Mouse (Mus musculus) fibroblast of lung, adult 2 months (primary cell): ENCODE measurements around the gene Upk3bl.
"Not testable (repeated sequence)": the region's sequence is repeated elsewhere in the genome, so short reads cannot be mapped to it uniquely, and the experiment has no call there.

Experiments
- DNase-seq: peaks from one replicate; pipeline ENCODE4 v3.0.0-alpha.2; 2011; ENCODE audit warnings: low read depth

Upk3bl gene

DNA sequence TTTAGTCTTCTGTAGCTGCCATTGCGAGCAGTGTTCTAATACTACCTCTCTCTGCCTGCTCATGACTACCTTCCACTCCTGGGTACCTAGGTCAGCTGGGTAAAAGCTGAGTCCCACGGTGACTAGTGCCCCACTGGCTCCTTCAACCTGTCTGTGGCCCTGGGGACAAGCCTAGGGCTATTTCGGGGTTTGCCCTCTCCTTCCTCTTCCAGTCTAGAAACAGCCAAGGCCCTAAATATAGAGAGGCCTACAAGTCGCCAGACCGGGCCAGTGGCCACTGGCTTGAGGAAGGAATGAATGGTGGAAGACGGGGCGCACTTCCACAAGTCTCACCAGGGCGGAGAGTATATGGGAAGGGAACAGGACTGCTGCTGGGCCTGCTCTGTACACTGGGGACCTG, 32.0 kb downstream of the Upk3bl start:
- DNase-seq, result no peak

DNA sequence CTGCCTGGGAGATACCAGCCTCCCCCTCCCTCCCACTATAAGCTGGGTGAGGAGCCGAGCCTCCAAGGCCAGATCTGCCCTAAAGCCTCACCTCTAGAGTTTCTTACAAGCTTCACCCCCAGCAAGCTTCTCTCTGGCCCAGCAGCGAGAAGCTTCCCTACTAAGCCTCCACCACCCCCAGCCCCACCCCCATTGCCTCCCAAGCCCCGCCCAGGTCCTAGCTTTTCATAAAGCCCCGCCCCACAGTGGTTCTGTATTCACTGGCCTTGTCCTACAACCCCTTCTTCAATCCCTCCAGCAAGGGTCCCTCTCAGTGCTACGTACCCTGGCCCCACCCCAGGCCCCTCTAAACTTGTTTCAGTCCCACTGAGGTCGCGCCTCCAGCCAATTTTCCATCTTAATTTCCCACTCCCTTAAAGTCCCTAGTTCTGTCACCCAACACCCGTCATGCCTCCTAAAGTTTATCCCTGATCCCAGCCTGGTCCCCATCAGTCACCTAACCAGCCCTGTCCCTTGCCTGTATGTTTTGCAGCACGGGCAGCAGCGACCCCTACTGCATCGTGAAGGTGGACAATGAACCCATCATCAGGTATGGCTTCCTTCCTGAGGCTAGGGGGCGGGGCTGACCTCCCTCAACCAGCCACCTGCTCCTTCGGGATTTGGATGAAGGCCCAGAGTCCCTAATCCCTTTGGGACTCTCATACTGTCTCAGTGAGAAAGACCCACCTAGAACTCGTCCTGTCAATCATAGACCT, 34.7 kb downstream of the Upk3bl start:
- no peak for DNase-seq

DNA sequence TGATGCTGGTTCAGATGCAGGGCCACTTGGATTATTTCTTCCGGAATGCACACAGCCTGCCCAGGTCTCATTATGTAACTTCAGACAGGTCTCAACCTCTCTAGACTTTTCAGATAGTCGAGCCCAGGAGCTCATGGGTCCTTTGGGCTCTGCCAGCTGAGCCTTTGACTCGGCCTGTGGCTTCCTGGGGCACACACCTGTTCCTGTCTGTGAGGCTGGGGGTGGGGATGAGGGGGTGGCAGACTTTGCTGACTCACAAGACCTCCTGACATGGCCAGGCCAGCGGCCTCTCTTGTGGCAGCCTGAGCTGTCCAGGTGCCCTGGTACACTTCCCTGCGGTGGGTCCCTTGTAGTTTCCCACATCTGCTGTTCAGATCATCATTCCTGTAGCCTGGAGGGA, 37.6 kb downstream of the Upk3bl start:
- no peak for DNase-seq

DNA sequence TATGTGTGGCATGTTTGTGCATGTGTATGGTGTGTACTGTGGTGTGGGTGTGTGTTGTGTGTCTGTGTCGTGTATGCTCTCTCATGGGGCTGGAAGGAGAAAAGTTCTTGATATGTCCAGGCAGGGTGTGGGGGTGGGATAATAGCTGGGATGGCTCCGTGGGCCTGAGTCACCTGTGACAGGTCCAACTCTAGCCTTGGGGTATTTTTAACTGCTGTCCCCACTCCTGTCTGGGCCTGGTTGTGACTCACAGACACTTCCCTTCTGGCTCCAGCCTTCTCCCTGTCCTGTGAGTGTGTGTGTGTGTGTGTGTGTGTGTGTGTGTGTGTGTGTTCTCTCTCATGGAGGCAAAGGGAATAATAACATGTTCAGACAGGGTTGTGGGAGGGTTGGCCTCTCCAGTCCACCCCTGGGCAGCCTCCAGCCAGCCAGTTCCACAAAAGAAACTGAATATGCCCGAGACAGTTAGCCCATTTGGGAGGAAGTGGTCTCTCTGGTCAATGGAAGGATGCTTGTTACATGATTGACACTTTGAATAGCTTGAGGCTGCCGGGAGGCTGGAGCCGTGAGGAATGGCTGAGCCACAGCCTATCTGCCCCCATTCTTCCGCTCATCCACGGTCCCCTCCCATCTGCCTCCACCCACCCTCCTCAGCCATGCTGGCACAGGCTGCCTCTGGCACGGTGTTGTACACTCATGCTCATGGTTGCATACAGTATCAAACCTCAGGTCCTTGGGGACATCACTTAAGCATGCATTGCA, 40.1 kb downstream of the Upk3bl start:
- DNase-seq, result peak; percentile 56

DNA sequence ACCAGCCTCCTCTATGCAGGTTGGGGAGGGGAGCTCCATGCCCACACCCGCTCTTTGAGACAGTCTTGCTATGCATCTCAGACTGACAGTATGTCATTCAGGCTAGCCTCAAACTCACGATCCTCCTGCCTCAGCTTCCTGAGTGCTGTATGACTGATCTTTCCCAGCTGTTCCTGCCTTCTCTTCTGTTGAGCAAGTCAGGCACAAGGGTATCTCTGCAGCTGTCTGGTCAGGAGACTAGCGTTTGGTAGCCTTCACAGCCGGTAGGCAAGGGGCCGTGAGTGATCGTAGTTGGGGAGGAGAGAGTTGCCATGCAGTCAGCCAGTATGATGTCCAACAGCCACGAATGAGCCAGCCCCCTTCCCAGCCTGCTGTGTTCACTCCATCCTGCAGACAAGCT, 40.8 kb downstream of the Upk3bl start:
- DNase-seq, result no peak

DNA sequence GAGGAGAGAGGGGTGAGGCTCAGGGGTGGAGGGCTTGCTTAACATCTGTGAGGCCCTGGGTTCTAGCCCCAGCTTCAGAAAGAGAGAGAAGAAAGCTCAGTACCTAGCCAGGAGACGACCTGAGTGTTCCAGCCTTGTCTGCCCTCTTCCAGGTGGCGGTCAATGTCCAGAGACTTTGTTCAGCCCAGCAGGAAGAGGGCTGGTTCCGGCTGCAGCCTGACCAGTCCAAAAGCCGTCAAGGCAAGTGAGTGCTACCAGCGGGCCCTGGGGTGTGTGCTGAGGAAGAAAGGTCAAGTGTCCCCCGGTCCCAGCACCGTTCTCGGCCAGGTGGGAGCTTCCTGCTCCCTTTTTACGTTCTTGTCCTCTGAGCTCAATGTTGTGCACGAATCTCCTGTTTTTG, 44.2 kb downstream of the Upk3bl start:
- no peak for DNase-seq

DNA sequence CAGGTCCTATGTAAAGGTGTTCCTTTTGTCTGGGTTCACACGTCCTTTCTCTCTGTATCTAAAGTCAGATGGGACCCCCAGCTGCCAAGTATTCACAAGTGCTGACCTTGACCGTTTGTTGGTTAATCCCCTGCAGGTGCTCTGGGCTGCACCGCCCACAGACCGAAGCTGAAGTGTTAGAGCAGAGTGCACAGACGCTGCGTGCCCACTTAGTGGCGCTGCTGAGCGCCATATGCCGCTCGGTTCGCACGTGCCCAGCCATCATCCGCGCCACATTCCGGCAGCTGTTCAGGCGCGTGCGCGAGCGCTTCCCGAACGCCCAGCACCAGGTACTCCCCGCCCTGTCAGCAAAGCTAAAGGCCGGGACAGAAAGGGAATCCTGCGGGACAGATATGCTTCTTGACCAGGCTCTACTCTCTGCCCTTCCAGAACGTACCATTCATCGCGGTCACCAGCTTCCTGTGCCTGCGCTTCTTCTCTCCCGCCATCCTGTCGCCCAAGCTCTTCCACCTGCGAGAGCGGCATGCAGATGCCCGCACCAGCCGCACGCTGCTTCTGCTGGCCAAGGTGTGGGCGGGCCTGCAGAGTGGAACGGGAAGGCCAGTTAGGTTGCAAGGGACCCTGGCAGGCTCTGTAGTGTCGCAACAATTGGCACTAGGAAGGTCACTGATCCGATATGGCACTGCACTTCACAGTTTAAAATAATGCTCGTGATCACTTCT, 48.0 kb downstream of the Upk3bl start:
- DNase-seq, result no peak

DNA sequence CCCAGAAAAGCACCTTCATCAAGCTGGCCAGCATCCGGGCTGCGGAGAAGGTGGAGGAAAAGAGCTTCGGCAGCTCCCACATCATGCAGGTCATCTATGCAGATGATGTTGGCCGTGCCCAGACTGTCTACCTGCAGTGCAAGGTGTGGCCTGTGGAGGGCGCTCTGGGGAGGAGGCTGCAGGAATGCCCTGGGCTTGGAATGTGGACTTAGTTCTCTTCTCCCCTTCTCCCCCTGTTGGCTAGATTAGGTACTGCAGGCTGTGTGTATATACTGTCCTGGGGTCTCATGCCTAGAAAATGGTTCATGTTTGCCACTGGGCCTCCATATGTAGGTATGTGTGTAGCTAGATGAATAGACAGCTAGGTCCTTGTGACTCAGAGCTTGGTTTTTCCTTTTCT, 50.2 kb downstream of the Upk3bl start:
- no peak for DNase-seq

DNA sequence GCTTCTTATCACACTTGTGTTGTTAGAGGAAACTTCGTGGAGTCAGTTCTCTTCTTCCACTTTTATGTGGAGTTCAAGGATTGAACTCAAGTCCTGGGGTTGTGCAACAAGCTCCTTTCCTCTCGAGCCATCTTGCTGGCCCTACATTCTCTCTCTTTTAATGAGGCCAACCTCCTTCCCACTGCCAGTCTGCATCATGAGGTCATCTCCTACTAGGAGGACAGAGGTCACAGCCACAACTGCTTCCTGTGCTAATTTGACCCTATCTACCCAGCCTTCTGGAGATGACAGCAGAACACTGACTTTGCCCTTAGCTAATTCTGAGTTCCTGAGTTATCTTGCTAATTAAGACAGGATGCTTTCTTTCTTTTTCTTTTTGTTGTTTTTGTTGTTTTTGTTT, 54.2 kb downstream of the Upk3bl start:
- no peak for DNase-seq

DNA sequence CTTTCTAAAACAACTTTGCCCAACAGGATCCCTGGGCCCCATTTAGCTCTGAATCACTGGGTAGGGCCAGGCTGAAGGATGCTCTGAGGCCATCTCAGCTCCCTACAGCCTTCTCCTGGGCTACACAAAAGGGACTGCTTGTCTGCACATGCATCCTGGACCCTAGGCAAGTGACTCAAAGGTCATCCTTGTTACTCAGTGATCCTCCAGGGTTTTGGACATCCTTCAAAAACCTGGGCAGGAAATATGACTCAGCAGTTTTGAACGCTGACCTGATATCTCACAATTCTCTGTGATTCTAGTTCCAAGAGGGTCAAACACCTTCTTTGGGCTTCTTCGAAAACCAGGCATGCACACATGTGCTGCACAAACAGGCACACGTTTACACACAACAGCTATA, 54.8 kb downstream of the Upk3bl start:
- DNase-seq, result no peak

DNA sequence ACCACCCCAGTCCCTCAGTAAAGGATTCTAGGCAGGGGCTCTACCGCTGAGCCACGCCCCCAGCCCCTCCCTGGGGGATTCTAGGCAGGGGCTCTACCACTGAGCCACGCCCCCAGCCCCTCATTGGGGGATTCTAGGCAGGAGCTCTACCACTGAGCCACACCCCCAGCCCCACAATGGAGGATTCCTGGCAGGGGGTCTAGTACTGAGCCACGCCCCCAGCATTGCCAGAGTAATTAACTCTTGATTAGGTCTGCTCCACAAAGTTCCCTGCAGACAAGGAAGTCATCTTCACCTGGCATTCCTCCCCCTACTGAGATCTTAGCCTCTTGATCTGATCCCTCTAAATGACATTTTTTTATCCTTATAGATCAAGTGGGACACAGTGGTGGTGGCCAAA, 59.3 kb downstream of the Upk3bl start:
- not testable (repeated sequence) for DNase-seq
